Mouse (Mus musculus) frontal cortex, postnatal 10 days (tissue): ENCODE measurements at regions not wholly inside any gene's neighbourhood (a gene's known extent, or its start where the extent isn't known, plus 50 kb on each side); places are given as distances from the start of the nearest gene placed in this dataset.

Source experiments
- DNase-seq, 2 experiments: peaks; one replicate each; pipeline ENCODE4 v3.0.0; 2022; ENCODE audit warnings: low spot score in 2 of 2, mixed read lengths in 1 of 2

DNA sequence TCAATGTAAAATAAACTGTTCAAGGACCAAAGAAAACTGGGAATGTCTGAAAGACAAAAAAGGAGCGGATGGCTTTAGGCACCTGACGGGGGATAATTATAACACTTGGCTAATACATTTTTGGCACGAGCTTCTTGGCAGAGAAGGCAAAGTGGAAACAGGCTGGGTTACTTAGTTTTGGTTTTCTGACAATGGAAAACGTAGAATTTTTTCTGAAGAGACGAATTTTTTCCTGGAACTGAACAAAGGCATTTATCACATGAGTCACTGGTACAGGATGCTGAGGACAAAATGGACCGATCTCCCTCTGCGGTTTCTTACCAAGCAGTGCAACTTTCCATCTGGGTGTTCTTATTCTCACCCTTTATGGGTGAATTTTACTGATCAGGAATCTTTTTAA is 143.2 kb upstream of the Slit3 start:
- no peak for DNase-seq

- no peak for DNase-seq
Measured at GRCm38 (mm10) chr11:34975771-34976302, 142.4 kb upstream of the Spdl1 start.

GRCm38 (mm10) chr11:34973467-34973921 is 140.1 kb upstream of the Spdl1 start:
- no peak for DNase-seq

DNA sequence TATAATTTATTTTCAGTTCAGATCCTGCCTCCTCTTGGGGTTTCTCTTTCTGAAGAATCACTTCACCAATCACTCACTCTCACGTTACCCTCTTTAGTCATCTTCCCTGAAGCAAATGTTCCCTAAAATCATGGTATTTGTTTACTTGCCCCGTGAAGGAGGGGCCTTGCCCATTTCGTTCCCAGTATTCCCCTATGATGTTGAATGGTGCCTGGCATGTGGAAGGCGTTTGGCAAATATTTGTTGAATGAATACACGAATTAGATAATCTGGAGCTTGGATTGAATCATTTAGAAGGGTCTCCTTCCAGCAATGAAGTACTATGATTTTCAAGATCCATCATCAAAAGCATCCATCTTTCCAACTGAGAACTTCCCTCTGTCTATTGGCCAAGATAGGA is 139.6 kb upstream of the Spdl1 start:
- no peak for DNase-seq

GRCm38 (mm10) chr11:34959291-34959690 is 125.8 kb upstream of the Spdl1 start:
- no peak for DNase-seq

- no peak for DNase-seq
Measured at GRCm38 (mm10) chr11:34941486-34942456, 108.3 kb upstream of the Spdl1 start.

- DNase-seq = no peak
Measured at GRCm38 (mm10) chr11:34940151-34940550, 106.7 kb upstream of the Spdl1 start.

- peak; percentile 16 to 49 for DNase-seq
Measured at GRCm38 (mm10) chr11:34939002-34939401, 105.6 kb upstream of the Spdl1 start.

GRCm38 (mm10) chr11:34932191-34932590 is 98.8 kb upstream of the Spdl1 start:
- no peak for DNase-seq

GRCm38 (mm10) chr11:34917175-34917574 is 83.7 kb upstream of the Spdl1 start:
- no peak for DNase-seq

- no peak for DNase-seq
Measured at GRCm38 (mm10) chr11:34909841-34910240, 76.4 kb upstream of the Spdl1 start.

DNA sequence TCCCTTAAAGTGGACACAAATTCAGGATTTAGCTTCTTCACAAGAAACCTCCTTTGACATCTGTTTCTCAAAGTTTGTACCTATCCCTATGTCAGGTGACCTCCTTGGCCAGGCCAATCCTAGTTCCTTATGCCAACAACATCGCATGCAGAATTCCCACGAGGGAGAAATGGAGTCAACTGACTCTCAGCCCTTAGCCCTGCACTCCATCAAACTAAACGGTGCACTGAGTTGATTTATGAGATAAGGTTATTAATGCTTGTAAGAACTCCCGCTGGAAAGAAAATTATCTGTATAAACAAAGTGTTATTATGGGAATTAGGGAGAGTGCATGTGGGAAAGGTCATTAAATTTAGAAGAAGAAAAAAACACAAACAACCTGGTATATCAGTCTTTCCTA is 70.8 kb upstream of the Spdl1 start:
- no peak for DNase-seq

DNA sequence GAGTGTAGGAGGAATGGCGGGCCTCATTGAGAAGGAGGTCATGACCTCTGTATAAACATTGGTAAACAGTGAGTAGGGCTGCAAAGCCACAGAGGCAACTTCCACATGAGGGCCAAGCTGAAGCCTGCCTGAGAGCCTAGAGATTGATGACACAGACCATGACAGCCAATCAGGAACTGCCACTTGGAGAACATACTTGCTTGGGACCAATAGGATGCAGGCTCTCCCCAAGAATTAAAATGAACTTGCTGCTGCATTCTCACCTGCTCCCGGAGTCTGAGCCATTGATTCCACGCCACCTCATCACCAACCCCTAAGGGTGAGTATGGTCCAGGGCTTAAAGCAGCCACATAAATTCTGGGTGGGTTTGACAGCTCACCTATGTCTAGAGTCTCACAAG is 66.0 kb upstream of the Spdl1 start:
- DNase-seq = no peak

GRCm38 (mm10) chr11:34895624-34896023 is 62.2 kb upstream of the Spdl1 start:
- no peak for DNase-seq

- no peak for DNase-seq
Measured at GRCm38 (mm10) chr11:34888374-34889136, 55.1 kb upstream of the Spdl1 start.

GRCm38 (mm10) chr11:34887587-34887986 is 54.1 kb upstream of the Spdl1 start:
- no peak for DNase-seq
